Mouse (Mus musculus) bone marrow macrophage, adult 2 months (primary cell): ENCODE measurements around the gene Slc24a3. TPM values are rescaled to one million over a fixed set of nuclear protein-coding genes. Genes with fewer than 3 reads are reported as not detected.

Source experiments
- H3K27ac ChIP-seq: 2 replicates; pipeline ENCODE4 v1.5.1; 2012; ENCODE audit warnings: low read depth, low read length; ENCODE audit not compliant: insufficient read depth
- H3K4me1 ChIP-seq: 2 replicates; pipeline ENCODE4 v1.6.1; 2012; ENCODE audit warnings: low read length; ENCODE audit not compliant: control insufficient read depth, insufficient read depth
- H3K4me3 ChIP-seq: 2 replicates; pipeline ENCODE4 v1.5.1; 2012; ENCODE audit warnings: mild to moderate bottlenecking, low read length, moderate library complexity; ENCODE audit not compliant: insufficient read depth
- CTCF ChIP-seq: IDR thresholded peaks from 2 replicates; pipeline ENCODE4 v1.5.1; 2012; ENCODE audit warnings: low read depth, mild to moderate bottlenecking, low read length, moderate library complexity
- POLR2A ChIP-seq: IDR thresholded peaks from 2 replicates; pipeline ENCODE4 v1.6.1; 2012; ENCODE audit warnings: mild to moderate bottlenecking, low read depth, low read length, borderline replicate concordance
- polyA plus RNA-seq: library from polyadenylated mRNA; stranded (reverse); fragments of >200 nt; gene quantifications from 2 replicates; pipeline ENCODE4 v1.2.4, GENCODE M21; 2012; ENCODE audit not compliant: missing spikeins, insufficient read depth, insufficient read length

The Slc24a3 gene
- polyA plus RNA-seq, 1 experiment = 2.5 TPM

DNA sequence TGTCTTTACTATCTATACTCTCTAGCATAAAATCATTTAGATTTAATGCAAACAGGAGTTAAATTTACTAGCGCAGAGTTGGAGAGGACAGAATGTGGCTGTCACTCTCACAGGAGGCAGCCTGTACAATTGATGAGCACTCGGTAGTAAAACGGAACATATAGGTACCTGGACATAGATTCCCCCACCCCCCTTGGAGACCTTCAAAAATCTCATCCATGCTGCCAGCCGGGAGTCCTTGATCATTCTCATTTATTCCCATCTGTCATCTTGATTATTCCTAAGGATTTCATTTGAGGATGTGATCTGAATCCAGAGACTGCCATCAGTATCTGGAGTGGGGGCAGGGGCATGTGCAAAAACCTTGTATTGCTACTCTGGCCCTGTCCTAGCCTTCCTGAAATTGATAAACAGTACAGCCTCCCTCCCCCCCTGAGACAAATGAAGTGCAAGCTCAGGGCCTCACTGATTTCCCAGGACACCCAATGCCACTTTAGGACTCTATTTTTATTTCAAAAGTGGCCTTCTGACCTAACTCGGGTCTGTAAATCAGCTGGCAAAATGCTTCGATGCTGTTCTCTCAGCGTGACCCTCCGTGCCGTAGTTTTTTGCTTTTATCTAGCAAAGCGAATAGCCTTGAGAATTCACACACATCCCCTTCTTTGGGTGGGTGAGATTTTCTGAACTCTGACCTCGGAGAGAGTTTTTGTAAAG, 237.4 kb downstream of the Slc24a3 start:
- no peak overlapping the region for H3K27ac ChIP-seq
- H3K4me1 ChIP-seq = no peaks in the 10 kb centered on the region
- TF ChIP-seq POLR2A (no peak), CTCF (no peak)
- H3K4me3 ChIP-seq = no peak overlapping the region

DNA sequence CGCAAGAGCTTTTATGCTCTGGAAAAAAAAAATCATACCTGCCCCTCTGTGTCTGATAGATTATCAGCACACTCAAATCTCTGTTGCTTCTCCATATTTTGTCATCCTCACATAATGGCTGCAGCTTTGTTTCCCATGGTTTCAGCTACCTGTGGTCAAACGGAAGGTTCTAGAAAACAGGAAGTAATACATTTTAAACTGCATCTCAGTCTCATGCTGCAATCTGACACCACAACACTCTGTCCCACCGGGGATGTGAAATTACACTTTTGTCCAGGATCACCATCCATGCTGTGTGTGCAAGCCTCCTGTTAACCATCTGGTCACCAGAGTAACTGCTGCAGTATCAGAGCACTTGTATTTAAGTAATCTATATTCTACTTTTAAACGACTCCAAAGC, 238.2 kb downstream of the Slc24a3 start:
- Histone ChIP-seq H3K27ac (no peak overlapping the region), H3K4me3 (no peak overlapping the region), H3K4me1 (no peaks in the 10 kb centered on the region)
- TF ChIP-seq POLR2A (no peak), CTCF (no peak)

DNA sequence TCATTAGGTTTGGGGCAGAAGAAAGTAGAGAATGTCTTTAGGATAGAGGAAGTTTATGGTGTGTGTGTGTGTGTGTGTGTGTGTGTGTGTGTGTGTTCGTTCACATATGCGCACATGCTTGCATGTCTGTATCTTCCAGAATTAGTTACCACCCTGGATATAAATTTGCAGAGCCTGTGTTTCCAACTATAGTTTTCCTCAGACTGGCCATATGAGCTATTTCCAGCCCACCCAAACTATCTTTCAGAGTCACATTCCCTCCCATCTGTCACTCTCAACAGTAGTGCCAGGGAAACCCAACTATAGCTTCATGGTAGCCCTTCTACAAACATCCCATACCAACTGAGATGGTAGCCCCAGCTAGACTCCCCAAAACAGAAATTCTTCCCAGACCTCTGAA, 250.2 kb downstream of the Slc24a3 start:
- TF ChIP-seq POLR2A = no peak
- TF ChIP-seq CTCF = no peak
- H3K27ac ChIP-seq = no peak overlapping the region
- H3K4me1 ChIP-seq = no peaks in the 10 kb centered on the region
- no peak overlapping the region for H3K4me3 ChIP-seq

DNA sequence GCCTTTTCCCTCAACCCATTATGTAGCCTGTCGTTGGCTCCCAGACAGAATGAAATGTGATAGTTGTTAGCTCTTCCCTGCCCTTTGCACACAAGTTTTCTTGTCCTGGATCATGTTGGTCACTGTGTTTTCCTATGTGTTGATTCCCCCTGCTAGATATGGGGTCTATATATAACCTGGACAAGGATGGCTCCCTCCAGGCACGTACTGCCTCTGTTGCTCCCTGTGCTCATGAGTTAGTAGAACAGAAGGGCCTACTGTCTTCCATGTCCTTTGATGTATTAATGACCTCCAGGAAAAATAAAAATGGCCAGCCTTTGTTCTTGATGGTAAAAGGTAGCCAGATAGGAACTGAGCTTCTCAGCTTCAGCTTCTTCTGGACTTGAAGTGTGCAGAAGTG, 251.5 kb downstream of the Slc24a3 start:
- Histone ChIP-seq H3K27ac (no peak overlapping the region), H3K4me1 (no peaks in the 10 kb centered on the region), H3K4me3 (no peak overlapping the region)
- no peak for TF ChIP-seq CTCF
- TF ChIP-seq POLR2A = no peak

DNA sequence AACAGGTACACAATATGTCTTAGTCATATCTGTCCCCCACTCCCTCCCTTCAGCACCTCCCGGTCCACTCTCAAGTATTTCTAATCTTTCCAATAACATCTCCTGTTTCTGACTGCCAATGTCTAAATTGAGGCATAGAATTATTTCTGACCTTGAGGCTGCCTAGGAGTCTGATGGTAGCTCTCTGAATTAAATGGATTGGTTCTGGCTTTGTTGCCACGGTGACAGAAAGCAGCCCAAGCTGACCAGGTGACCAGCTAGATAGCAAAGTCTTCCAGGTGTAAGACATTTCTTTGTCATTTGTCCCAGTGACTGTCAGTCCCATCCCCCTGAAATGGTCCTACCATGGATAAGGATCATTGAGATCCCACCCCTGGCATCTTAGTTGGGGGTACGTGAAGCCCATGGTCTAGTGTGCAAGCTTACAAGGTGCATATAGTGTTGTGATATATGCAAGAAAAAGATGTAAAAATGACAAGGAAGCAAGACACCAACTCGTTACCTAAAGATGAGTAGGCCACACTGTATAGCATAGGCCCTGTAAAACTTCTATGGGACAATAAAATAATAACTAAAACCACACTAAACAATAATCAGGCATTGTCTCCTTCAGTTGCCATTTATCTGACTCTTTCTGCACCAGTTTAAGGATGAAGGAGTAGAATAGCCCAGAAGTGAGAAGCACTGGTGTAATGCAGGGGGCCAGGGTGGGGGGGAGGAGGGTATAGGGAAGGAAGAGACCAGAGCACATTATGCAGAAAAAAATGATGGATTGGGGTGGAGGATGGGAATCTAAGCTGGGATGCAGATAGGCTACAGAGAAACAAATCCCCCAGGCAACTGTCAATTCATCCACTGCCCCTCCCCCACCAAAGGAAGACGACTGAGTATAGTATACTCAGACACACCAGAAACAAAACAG, 253.7 kb downstream of the Slc24a3 start:
- Histone ChIP-seq H3K27ac (no peak overlapping the region), H3K4me3 (no peak overlapping the region), H3K4me1 (no peaks in the 10 kb centered on the region)
- TF ChIP-seq CTCF (no peak), POLR2A (no peak)

DNA sequence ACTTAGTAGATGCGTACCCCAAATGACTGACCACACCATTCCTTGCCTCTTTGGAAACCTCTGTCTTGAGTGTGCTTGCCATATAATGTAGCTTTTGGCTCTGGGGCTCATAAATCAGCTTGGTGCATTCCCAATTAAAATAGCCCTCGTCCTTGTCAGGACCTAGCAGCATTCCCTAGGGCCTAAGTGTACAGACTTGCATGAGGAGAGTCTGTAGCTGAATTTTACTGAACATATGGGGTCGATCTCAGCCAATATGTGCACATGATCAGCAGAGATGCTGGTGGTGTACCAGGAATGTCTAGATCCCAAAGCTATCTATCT, 254.3 kb downstream of the Slc24a3 start:
- no peak overlapping the region for H3K27ac ChIP-seq
- no peaks in the 10 kb centered on the region for H3K4me1 ChIP-seq
- H3K4me3 ChIP-seq = no peak overlapping the region
- TF ChIP-seq CTCF (no peak), POLR2A (no peak)

DNA sequence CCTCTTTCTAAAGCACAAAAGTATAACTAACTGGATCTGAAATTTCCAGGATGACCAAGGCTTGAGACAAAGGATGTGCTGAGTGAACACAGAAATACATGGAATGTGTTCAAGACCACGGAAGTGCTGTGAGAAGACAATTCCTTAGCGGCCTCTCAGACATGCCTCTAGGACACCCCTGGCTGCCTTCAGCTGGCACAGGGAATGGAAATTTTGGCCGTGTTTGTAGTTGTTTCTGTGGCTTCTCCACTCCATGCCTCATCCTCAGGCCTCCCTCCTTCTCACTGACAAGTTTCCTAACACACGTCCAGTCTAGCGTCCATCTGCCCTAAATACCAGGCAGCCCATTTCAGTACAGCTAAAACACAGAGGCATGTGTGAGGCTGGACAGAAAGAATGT, 262.4 kb downstream of the Slc24a3 start:
- Histone ChIP-seq H3K4me3 (no peak overlapping the region), H3K27ac (no peak overlapping the region), H3K4me1 (no peaks in the 10 kb centered on the region)
- TF ChIP-seq POLR2A = no peak
- TF ChIP-seq CTCF = no peak

DNA sequence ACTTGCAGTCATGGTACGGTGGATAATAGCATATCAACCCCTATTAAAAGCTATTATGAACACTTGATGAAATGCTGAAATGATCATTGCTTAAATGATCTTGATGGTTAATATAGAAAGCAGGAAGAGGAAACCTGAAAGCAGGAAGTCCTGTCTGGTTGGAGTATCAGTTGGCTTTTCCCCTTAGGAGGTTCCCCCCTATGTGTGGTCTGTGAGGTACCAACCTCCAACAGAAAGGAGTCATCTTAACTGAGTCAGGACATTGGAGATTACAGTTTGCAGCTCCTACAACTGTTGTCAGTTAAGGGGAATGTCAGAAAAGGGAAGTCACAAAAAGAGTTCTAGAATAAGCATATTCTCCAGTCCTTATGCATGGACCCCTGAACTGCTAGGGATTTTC, 266.5 kb downstream of the Slc24a3 start:
- TF ChIP-seq CTCF = no peak
- no peak for TF ChIP-seq POLR2A
- no peak overlapping the region for H3K27ac ChIP-seq
- no peaks in the 10 kb centered on the region for H3K4me1 ChIP-seq

DNA sequence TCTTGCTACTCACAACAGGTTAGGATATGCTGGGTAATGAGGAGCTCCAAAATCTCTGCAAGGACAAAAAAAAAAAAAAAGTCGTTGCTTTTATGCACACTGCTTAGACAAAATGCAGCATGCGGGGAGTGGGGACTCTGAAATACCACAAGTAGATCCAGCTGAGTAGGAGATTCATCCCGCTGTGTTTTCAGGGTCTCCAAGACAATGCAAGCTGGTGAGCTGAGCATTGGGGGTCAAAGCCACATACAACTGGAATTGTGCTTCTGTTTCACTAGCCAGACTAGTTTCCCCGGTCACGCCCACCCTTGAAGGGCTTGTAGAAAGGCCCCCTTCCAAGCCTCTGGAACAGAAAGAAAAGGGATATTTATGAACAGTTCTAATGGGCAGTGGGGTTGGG, 270.8 kb downstream of the Slc24a3 start:
- no peak overlapping the region for H3K4me3 ChIP-seq
- H3K27ac ChIP-seq = no peak overlapping the region
- no peak for TF ChIP-seq POLR2A
- no peak for TF ChIP-seq CTCF
- H3K4me1 ChIP-seq = no peaks in the 10 kb centered on the region

More for the DNA sequence above, 266.5 kb downstream of the Slc24a3 start:
- H3K4me3 ChIP-seq = no peak overlapping the region

DNA sequence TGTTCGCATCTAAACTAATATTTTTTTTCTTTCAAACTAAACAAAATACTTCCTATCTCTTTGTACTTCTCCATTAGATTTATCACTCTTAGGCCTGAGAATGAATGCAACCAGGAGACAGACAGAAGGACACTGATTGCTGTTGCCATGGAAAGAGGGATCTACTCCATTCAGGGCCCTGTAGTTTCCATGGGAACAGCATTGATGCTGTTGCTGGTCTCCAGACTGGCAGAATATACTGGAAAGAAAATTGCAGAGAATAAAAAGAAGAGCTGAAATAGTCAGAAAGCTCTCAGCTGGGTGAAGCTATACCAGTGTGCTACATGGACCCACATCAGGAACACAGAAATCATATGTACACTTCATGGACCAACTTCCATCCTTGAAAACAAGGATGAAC, 272.2 kb downstream of the Slc24a3 start:
- TF ChIP-seq POLR2A = no peak
- no peak for TF ChIP-seq CTCF
- Histone ChIP-seq H3K4me1 (no peaks in the 10 kb centered on the region), H3K4me3 (no peak overlapping the region), H3K27ac (no peak overlapping the region)
